Mouse (Mus musculus) ovary, adult 18-20 months (tissue): ENCODE data around the gene Clasp2.
"Not testable (repeated sequence)": the region's sequence is repeated elsewhere in the genome, so short reads cannot be mapped to it uniquely, and the experiment has no call there.

Experiments used
- DNase-seq: peaks from one replicate; pipeline ENCODE4 v3.0.0; 2022; ENCODE audit warnings: low spot score, mixed read lengths

Gene Clasp2

GRCm38 (mm10) chr9:113815836-113816235, 74.6 kb downstream of the Clasp2 start:
- no peak for DNase-seq

GRCm38 (mm10) chr9:113822150-113822549, 80.9 kb downstream of the Clasp2 start:
- DNase-seq, result no peak

GRCm38 (mm10) chr9:113828719-113829118, 87.4 kb downstream of the Clasp2 start:
- no peak for DNase-seq

- DNase-seq, result no peak
These were observed 88.9 kb downstream of the Clasp2 start for GRCm38 (mm10) chr9:113830219-113830618.

GRCm38 (mm10) chr9:113833481-113833880, 92.2 kb downstream of the Clasp2 start:
- no peak for DNase-seq

- DNase-seq, result no peak
These were observed 95.7 kb downstream of the Clasp2 start for GRCm38 (mm10) chr9:113837001-113837400.

GRCm38 (mm10) chr9:113837461-113837860, 96.2 kb downstream of the Clasp2 start:
- DNase-seq, result no peak

GRCm38 (mm10) chr9:113844029-113844428, 102.8 kb downstream of the Clasp2 start:
- no peak for DNase-seq

GRCm38 (mm10) chr9:113855441-113855840, 114.2 kb downstream of the Clasp2 start:
- no peak for DNase-seq

GRCm38 (mm10) chr9:113857281-113857928, 116.1 kb downstream of the Clasp2 start:
- no peak for DNase-seq

GRCm38 (mm10) chr9:113857929-113858440, 116.7 kb downstream of the Clasp2 start:
- no peak for DNase-seq

GRCm38 (mm10) chr9:113859420-113859819, 118.1 kb downstream of the Clasp2 start:
- peak; percentile 56 for DNase-seq

- DNase-seq, result no peak
These were observed 122.2 kb downstream of the Clasp2 start for GRCm38 (mm10) chr9:113863370-113863999.

- DNase-seq, result no peak
These were observed 126.7 kb downstream of the Clasp2 start for GRCm38 (mm10) chr9:113867951-113868350.

GRCm38 (mm10) chr9:113894903-113895302, 153.6 kb downstream of the Clasp2 start:
- DNase-seq, result no peak

- no peak for DNase-seq
These were observed 161.9 kb downstream of the Clasp2 start for GRCm38 (mm10) chr9:113903136-113903535.

GRCm38 (mm10) chr9:113904315-113904714, 163.0 kb downstream of the Clasp2 start:
- DNase-seq, result not testable (repeated sequence)

GRCm38 (mm10) chr9:113915789-113916188, 174.5 kb downstream of the Clasp2 start:
- no peak for DNase-seq

- DNase-seq, result no peak
These were observed 181.4 kb downstream of the Clasp2 start for GRCm38 (mm10) chr9:113922677-113923076.

GRCm38 (mm10) chr9:113924883-113925282, 183.6 kb downstream of the Clasp2 start:
- DNase-seq, result no peak

GRCm38 (mm10) chr9:113928591-113928990, 187.3 kb downstream of the Clasp2 start:
- no peak for DNase-seq

- no peak for DNase-seq
These were observed 188.4 kb downstream of the Clasp2 start for GRCm38 (mm10) chr9:113929676-113930075.

GRCm38 (mm10) chr9:113930534-113931374, 189.5 kb downstream of the Clasp2 start, which contains the start of gene Ubp1:
Gene Ubp1, plus strand, starts transcription at chr9:113930934.
- DNase-seq, result peak; percentile 98
